Mouse (Mus musculus) lung, adult 2 months (tissue): ENCODE results near the gene Ltb. TPM values are rescaled to one million over a fixed set of nuclear protein-coding genes. Genes with fewer than 3 reads are reported as not detected.
A peak's percentile ranks its signal among the peaks of the same experiment; 100 is the strongest.

ENCODE experiments used
- DNase-seq: peaks from one replicate; pipeline ENCODE4 v3.0.0; 2022
- H3K4me1 ChIP-seq: fragments of 200-500 bp; 2 replicates; pipeline ENCODE4 v1.6.1; 2011; ENCODE audit warnings: low read length; ENCODE audit not compliant: control insufficient read depth, insufficient read depth
- H3K4me3 ChIP-seq: fragments of 200-500 bp; replicated peaks from 2 replicates; pipeline ENCODE3; 2011; ENCODE audit warnings: low read depth, mild to moderate bottlenecking, control low read depth, low read length; ENCODE audit errors: extremely low read depth
- CTCF ChIP-seq: fragments of 200-500 bp; IDR thresholded peaks from 2 replicates; pipeline ENCODE4 v1.5.1; 2011; ENCODE audit warnings: mild to moderate bottlenecking, low read length, control low read depth; ENCODE audit not compliant: insufficient read depth
- POLR2A ChIP-seq: fragments of 200-500 bp; IDR thresholded peaks from 2 replicates; pipeline ENCODE4 v1.6.1; 2011; ENCODE audit warnings: low read depth, mild to moderate bottlenecking, control low read depth, low read length, borderline replicate concordance; ENCODE audit errors: extremely low read depth
- WGBS: fragments of 180-500 bp; shearing (Covaris S2); methylation state at CpG from one replicate; pipeline ENCODE4 v1.1.7; 2018; 5-methylcytosine and 5-hydroxymethylcytosine counted together
- polyA plus RNA-seq: library from polyadenylated mRNA; depleted of rRNA; stranded (reverse); fragments of >200 nt; gene quantifications from 2 replicates; pipeline ENCODE4 v1.2.3, GENCODE M21; 2012

Ltb gene
- polyA plus RNA-seq, 1 experiment = 29.9 TPM

DNA sequence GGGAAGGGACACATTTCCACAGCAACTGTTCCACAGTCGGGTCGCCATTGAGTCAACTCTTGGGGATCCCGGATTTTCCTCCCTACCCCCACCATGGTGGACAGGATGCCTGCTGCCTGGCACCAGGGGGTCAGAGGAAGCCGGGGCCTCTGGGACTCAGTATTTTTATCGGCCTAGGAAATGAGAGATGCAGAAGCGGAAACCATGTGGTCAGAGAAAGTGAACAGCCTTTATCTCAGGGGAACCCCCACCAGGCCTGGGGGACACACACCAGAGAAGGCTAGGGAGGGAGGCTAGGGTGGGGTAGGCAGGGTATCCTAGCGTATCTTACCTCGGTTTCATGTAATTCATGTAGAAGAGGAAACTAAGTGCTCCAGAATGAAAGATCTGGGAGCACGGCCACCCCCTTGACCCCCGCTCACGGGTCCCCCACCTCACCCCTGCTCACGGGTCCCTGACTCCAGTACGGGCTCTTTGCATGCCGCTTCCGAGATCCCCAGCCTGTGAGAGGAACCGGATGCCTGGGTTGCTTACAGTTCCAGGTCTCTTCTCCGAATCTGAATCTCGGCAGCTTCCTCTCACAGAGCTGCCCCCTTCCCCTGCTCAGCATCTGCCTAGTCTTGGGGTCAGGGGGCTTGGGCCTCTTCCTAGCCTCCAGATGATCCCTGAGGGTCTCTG, 24.4 kb downstream of the Ltb start:
- no peak for TF ChIP-seq CTCF
- no peak for TF ChIP-seq POLR2A
- H3K4me1 ChIP-seq = peaks cover 20% of the 10 kb centered on the region
- DNase-seq = no peak
- 44% methylated on average over 18 of the region's 18 CpGs for WGBS
- H3K4me3 ChIP-seq = no peak overlapping the region

DNA sequence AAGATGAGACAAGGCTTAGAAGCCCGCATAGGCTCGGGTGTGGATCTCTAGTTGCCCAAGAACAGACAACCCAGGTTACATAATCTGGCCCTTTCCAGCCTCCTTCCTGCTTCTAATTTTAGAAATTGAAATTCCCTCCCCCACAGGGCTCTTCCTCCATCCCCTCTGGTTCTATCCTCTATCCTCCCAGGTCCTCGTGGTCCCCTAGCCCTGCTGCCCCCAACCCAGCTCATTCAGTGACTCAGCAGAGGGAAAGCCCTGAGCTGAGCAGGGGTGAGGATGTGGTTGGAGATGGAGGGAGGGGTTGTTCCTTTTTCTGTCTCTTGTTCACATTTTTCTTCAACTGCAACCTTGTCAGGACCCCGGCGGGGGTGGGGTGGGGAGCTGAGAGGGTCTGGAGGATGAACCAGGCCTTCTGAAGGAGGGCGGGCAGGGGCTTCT, 25.4 kb downstream of the Ltb start:
- peaks cover 20% of the 10 kb centered on the region for H3K4me1 ChIP-seq
- no peak for DNase-seq

DNA sequence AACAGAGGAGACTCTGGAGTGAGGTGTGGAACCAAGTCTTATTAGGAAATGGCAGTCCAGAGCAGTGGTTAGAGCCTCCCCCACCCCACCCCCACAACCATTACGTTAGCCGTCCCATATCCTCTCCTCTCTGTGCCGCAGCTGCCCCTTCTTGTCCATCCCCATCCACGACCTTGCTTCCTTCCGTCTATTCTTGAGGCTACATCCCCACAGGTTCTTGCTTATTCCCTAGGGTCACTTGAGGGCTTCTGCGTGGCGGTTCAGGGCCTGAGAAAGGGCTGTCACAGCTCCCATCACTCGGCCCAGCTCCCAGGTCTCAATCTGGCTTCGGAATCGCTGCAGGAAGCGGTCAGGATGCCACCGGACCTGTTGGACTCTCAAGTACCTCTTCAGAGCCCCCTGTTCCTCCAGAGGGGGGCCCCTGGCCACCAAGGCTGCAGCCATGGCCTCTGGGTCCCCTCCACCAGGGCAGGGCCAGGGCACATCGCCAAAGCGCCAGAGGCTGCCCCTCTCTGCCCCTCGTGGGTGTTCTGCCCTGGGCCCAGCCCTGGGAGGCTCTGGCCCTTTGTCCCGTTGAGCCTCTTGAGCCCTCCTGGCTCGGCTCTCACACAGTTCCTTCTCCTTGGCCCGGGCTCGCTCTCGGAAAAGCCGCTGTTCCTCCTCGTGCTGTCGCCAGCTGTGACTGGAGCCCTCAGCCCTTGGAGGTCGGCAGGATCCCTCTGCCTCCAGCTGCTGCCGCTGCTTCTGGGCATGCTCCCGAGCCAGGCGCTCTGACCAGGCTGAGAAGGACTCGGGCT, 26.1 kb downstream of the Ltb start, which contains the start of gene Gm16181:
Gene Gm16181 (plus strand): TSS at position 679 of the 797 bp plus-strand sequence.
- no peak for TF ChIP-seq POLR2A
- peaks cover 20% of the 10 kb centered on the region for H3K4me1 ChIP-seq
- no peak for DNase-seq

More for the DNA sequence above, 25.4 kb downstream of the Ltb start:
- 42% methylated on average over 6 of the region's 6 CpGs for WGBS
- no peak overlapping the region for H3K4me3 ChIP-seq
- no peak for TF ChIP-seq CTCF
- no peak for TF ChIP-seq POLR2A

DNA sequence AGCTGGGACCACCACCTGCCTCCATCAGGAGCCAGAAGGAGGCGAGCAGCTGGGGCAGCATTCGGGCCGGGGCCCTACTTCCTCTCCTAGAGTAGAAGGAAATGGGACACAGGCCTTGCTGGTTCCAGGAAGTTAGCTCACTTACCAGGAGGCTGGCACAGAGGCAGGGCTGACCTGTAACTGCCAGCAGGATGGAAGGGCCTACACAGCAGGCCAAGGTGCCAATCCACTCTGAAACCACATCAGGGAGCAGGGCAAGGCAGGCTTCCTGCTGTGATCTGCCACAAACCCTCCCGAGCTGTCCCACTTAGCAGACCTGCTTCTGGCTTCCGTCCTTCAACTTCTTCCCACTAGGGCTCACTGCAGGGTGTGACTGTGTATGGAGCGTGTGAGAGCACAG, 28.1 kb downstream of the Ltb start:
- WGBS = 41% methylated on average over 6 of the region's 6 CpGs
- no peak for TF ChIP-seq CTCF
- TF ChIP-seq POLR2A = no peak
- no peak overlapping the region for H3K4me3 ChIP-seq
- no peak for DNase-seq
- peaks cover 23% of the 10 kb centered on the region for H3K4me1 ChIP-seq

More for the DNA sequence above, 26.1 kb downstream of the Ltb start, which contains the start of gene Gm16181:
- no peak within 1 kb of the TSS for H3K4me3 ChIP-seq
- 41% methylated on average over 28 of the region's 28 CpGs for WGBS

DNA sequence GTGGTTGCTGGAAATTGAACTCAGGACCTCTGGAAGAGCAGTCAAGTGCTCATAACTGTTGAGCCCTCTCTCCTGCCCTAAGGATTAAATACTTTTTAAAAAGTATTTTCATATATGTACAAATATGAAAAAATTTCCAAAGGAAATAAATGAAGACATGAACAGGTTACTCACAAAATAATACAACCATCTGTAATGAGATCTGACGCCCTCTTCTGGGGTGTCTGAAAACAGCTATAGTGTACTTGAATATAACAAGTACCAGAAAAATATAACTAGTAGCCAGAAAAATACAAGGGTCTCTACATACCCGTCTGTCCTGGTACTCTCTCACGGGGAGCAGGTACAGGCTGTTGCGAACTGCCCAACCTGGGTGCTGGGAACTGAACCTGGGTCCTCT, 30.4 kb downstream of the Ltb start:
- TF ChIP-seq POLR2A = no peak
- no peak for TF ChIP-seq CTCF
- no peak overlapping the region for H3K4me3 ChIP-seq
- no peak for DNase-seq
- peaks cover 21% of the 10 kb centered on the region for H3K4me1 ChIP-seq
- 96% methylated on average over 4 of the region's 4 CpGs for WGBS

DNA sequence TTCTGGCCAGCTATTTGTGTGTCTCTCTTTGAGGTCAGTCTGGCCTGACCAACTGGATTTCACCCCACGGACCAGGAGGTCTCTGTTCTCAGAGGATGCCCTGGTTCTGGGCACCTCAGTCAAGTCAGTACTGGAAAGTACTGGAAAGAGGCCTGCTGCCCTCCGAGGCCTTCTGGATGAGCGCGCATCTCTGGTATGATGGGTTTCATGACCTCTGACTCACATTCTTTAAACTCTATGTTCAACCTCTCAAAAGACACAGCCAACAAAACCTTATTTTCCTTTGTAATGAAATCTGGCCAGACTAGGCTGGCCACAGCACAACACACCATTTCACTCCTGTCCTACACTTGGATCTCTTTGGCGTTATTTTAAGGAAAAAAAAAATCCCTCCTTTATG, 31.2 kb downstream of the Ltb start:
- DNase-seq = no peak
- TF ChIP-seq POLR2A (no peak), CTCF (no peak)
- H3K4me3 ChIP-seq = no peak overlapping the region
- peaks cover 14% of the 10 kb centered on the region for H3K4me1 ChIP-seq
- WGBS = 88% methylated on average over 5 of the region's 5 CpGs

DNA sequence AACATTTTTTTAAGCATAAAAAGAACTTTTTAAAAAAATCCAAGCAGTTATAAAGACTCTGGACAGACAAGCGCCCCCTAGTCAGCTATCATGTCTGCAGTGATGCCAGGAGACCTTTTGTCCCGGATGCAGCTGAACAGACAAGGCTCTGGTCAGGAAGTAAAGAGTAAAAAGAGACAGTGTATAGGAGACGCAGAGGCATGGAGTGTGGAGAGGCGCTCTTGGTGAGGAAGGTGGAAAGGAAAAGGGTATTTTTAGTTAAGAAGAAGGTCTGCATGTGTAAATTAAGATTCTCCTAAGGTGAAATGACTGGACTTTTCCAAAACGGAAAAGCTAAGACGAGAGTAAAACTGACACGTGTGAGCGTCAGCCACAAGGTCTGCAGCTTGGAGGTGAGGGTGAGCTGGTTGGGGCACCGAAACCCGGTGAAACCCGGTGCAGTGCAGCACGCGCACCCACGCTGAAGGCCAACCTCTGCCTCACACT, 32.4 kb downstream of the Ltb start:
- Histone ChIP-seq H3K4me1 (peaks cover 10% of the 10 kb centered on the region), H3K4me3 (no peak overlapping the region)
- TF ChIP-seq POLR2A (no peak), CTCF (no peak)
- WGBS = 63% methylated on average over 14 of the region's 14 CpGs
- DNase-seq = no peak

DNA sequence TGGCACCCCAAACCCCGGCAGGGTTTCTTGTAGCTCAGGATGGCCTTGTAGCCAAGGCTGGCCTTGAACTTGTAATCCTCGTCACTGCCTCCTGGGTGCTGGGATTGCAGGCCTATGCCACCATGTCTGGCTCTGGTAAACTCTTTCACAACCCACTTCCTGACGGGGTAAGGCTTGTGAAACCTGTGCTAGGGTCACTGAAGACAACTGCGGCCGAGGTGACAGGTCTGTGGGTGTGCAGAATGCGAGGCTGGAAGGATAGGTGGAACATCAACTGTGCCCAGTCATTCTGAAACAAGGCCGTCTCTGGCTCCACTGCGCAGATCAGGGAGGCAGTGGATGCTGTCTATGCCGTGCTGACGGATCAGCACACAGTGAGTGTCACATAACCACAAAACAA, 36.8 kb downstream of the Ltb start:
- 83% methylated on average over 10 of the region's 10 CpGs for WGBS
- no peak for TF ChIP-seq CTCF
- TF ChIP-seq POLR2A = no peak
- DNase-seq = no peak
- H3K4me3 ChIP-seq = no peak overlapping the region
- peaks cover 10% of the 10 kb centered on the region; the same call in 1 of the 2 replicates for H3K4me1 ChIP-seq

DNA sequence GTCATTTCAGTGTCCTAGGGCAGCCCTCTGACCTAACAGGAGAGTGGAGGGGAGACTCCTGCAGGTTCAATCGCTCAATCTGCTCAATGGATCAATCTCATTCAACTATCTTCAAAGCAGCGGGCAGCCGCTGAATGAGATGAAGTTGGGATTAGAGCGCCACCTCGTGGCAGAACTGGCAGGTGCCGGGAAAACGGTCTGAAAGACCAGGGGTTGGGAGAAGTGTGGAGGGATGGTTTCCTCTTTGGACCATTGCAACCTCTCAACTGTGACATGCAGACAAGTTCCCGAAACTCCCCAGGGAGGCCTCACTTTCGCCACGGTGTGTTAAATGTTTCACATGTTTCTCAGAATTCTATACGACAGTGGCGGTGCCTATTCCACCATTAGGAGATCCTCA, 37.8 kb downstream of the Ltb start:
- H3K4me3 ChIP-seq = no peak overlapping the region

More for the DNA sequence above, 37.8 kb downstream of the Ltb start:
- no peak for TF ChIP-seq POLR2A
- TF ChIP-seq CTCF = peak; percentile 89
- peaks cover 8% of the 10 kb centered on the region; the same call in 1 of the 2 replicates for H3K4me1 ChIP-seq
- WGBS = 14% methylated on average over 12 of the region's 12 CpGs
- DNase-seq = peak; percentile 86
